Mouse (Mus musculus): ENCODE measurements around the gene Ssc5d. TPM values are rescaled to one million over a fixed set of nuclear protein-coding genes. Genes with fewer than 3 reads are reported as not detected.
A peak's percentile ranks its signal among the peaks of the same experiment; 100 is the strongest.

The Ssc5d gene
- total RNA-seq, 2 experiments from 2014 or later, result 5.9 to 6.9 TPM

DNA sequence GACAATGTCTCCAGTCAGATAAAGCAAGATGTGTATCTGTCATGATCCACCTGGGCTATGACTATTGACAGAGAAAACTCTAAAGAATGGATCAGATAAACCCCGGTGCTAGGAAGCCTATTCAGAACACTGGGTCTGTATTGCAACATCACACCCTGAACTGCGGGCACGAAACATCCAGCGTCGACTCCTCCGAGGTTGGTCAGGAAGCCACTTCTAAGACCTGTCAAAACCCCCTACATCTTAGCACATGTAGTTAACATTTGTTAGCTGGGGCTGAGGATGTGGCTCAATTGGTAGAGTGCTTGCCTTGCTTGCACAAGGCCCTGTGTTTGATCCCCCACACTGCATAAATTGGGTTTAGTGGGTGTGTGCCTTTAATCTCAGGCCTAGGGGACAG lies 22.8 kb downstream of the Ssc5d start:
- DNase-seq, result no peak

DNA sequence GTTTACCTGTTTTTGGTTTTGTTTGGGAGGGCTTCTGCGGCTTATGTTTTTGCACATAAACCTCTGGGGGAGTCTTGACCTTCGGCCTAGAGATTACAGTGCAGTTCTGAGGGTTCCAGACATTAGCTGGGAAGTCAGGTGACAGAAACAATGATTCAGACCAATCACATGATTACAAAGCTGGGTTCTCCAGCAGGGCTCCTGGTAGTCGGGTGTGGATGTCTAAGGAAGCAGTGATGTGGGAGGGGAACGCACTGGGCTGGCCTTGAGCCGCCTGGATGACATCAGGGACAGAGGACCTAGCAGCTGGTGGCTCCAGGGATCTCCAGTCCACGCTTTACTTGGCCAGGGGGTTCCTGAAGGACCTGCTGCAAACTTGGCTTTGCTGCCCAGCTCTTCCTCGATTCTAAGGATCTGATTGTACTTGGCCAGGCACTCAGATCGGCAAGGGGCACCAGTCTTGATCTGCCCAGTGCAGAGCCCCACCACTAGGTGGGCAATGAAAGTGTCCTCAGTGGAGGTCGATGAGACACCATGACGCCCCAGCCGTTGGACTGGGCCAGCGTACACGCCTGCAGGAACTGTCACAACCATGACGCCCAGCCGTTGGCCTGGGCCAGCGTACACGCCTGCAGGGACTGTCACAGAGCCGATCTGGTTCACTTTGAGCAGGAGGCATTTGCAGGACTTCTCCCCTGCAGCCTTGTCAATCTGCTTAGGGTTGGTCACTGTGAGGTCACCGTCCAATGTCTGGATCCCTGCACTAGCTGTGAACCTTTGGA lies 25.2 kb downstream of the Ssc5d start:
- DNase-seq, result peak; percentile 48

DNA sequence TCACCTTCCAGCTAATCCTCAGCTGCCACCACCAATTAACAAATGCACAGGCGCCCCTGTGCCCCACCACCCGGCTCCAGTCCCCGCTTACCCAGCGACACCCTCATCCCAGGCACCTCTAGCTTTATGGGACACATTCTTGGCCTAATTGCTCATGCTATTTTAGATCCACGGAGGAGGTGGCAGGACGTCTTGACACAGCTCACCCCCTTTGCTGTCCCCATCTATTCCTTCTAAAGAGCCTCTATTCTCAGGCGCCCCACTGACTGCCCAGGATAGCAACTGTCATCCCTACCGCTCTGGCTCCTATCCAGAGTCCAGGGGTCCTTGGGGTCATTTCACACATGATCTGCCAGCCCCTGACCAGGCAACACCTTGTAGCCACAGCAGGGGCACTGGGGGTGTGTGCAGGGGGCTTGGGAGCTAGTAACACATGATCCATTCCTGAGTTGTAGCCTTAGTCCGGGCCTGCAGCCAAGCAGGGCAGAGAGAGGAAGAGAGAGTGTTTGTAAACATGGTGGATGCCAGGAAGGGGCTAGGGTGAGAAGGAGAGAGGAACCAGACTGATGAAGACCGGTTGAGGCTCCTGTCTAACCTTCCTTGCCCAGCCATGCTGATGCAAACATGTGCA lies 28.3 kb downstream of the Ssc5d start:
- no peak for DNase-seq

DNA sequence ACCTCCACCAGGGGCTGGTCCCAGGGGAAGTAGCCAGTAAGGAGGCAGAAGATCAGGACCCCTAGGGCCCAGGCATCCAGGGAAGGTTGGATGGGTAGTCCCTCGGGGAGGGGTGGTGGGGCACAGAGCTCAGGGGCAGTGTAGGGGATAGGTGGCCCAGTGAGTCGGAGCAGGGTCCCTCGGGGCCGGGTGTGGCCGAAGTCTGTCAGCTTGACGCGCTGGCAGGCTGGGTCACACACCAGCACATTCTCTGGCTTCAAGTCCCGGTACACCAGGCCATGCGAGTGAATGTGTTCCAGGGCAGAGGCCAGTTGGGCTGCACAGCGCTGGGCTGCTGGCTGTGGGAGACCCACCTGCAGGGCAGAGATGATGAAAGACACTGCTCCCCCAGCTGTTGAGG lies 31.8 kb downstream of the Ssc5d start:
- no peak for DNase-seq

DNA sequence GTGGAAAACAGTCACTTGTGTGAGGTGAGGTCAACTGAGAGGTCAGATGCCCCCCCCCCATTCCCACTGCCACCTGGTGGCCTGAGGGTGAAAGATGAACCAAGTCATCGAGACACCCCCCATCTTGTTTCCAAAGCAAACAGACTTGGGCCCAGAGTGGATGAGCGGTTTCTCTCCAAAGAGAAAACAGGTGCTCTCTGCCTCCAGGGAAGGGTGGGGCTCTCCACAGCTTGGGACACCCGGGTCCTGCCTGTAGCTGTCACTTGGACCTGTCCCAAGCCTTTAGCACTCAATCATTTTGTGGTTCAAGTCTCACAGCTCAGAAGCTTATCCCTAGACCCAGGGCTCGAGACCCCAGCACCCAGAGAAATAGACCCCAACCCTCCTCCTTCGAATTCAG lies 37.9 kb downstream of the Ssc5d start:
- DNase-seq, result no peak

DNA sequence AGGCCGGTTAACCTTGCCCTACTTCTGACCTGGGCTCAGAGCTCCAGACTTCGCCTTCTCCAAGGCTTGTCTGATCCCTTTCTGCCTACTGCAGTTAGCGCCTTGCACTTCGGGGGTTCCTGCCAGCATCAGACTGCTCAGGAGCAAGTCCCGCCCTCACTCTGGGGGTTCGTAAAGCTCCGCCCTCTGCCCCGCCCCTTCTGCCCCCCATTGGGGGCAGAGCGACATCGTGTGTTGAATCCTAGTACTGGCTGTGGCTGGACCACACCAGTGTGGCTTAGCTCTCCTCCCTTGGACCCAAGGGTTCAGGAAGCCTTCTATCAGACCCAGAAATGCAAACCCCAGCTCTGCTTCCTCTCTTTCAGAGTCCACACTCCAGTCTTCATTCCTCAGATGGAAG lies 38.7 kb downstream of the Ssc5d start, which contains the start of gene Sbk2:
Sbk2 (minus strand) TSS at position 135 of the 400 bp plus-strand sequence.
- peak; percentile 91 for DNase-seq

DNA sequence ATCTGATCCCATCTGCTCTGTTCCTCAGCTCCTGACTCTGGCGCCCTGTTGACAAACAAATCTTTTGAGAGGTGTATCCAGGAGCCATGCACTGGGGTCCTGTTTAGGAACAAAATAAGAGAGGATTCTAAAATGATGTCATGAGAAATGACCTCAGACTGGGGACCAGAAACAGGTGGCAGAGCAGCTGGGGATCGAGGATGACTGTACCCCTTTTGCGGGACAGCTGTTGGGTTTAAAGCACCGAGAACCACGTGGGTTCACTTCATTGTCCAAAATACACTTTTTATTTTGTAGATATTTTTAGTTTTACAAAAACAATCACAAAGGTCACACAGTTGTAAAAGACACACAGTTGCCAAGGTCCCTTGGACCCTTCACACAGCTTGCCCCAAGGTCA lies 39.4 kb downstream of the Ssc5d start:
- no peak for DNase-seq

DNA sequence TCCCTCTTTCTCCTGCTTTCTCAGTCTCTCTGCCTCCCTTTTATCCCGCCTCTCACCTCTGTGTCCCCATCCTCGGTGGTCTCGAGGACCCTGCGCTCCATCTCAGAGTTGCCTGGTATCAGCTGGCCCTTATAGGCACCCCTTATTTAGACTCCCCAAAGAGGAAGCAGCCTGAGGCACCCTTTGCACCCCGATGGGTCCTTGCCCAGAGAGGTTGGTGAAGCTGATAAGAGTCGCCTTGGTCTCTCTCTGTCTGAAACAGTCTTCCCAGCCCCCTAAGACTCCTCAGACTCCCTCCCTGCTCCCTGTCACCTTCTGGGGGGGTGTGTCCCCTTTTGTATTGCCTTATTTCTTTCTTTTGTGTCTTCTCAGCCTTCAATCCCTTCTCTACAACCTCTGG lies 45.5 kb downstream of the Ssc5d start, which contains the start of gene Sbk3:
Sbk3 (minus strand) TSS at position 101 of the 400 bp plus-strand sequence.
- no peak for DNase-seq

DNA sequence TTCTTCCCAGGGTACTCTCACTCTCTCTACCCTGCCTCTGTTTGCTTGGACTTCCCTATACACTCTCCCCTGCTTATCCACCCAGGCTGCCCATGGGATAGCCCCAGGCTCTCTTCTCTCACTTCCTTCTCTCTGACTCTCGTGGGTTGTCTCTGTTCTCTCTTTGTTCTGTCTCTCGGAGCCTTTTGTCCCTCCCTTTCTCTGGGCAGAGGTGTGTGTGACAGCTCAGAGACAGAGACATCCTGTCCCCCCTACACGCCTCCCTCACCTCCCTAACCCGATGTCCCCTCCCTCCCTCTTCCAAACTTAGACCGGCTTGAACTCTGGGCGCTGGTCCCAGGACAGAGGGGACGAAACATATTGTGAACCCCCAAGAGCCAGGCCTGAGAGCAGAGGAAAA lies 46.1 kb downstream of the Ssc5d start:
- no peak for DNase-seq

DNA sequence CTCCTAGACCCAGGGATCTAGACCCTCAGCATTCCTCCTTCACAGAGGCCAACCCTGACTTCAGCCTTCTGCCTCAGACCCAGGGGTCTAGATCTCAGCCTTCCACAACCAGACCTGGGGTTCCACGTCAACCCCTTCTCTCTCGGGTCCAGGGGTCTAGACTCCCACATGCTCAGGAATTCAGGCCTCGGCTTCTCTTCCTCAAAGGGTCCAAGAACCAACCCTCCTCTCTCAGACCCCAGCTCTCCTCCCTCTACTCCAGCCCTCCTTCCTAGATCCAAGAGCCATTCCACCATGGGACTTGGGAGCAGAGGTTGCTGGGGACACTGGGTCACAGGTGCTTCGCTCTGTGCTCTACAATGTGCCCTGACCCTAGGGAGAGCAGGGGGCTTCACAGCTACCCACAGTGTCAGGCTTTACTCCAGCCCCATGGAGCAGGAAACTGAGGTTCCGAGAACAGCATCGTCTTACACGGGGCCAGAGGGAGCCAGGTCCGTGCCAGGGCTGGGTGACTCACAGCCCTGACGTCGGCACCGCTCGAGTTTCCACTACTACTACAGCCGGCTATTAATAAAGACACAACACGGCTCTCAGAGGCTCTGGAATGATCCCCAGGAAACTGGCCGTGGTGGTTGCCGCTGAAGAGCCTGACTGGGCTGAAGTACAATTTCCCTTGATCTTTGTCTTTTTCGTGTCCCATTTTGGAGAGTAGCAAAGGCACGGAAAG lies 46.9 kb downstream of the Ssc5d start:
- DNase-seq, result peak; percentile 81

DNA sequence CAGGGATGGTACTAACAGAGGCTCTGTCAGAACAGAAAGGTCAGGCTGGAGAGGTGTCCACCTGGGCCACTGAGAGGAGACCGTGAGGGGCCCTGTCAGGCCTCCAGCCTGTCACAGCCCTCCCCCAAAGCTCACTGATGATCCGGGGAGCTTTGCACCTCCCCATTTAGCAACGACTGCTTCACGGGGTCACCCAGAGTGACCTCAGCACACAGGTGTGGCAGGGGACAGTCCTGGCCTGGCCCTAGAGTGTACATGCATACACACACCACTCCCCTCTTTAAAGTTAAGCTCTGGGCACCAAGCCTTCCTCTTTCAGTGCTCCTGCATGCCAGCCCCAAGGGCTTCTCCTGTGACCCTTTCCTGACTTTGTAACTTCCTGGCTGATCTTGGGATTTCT lies 49.9 kb downstream of the Ssc5d start:
- no peak for DNase-seq

DNA sequence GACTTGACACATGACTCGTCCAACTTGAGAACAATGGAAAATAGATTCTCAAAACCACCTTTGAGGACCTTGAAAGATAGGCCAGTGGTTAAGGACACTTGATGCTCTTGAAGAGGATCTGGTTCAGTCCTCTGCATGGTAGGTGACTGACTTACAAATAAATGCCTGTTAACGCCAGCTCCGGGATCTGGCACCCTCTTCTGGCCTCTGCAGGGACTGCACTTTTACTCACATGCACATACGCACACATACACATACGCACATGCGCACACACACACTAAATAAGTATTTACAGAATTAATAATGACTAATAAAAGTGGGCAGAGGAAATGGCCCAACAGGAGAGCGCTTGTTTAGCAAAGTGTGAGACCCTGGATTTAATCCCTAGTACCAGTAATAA lies 51.2 kb downstream of the Ssc5d start:
- no peak for DNase-seq

DNA sequence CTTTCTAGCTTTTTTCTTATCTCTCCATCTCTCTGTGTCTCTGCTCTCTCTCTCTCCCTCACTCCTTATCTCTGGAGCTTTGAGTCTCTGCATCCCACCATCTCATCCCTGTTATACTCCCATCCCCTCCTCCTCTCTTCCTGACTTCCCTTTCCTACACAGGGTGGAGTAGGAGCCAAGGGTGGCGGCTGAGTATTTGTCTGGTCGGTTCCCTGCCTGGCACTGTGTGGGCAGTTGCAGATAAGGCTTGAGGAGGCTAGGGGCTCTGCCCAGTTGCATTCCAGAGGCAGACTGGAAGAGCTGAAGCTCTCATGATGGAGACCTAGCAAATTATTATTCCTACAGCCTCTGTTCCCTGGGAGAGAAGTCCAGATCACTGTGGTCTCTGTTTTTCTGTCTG lies 62.7 kb downstream of the Ssc5d start:
- DNase-seq, result no peak

DNA sequence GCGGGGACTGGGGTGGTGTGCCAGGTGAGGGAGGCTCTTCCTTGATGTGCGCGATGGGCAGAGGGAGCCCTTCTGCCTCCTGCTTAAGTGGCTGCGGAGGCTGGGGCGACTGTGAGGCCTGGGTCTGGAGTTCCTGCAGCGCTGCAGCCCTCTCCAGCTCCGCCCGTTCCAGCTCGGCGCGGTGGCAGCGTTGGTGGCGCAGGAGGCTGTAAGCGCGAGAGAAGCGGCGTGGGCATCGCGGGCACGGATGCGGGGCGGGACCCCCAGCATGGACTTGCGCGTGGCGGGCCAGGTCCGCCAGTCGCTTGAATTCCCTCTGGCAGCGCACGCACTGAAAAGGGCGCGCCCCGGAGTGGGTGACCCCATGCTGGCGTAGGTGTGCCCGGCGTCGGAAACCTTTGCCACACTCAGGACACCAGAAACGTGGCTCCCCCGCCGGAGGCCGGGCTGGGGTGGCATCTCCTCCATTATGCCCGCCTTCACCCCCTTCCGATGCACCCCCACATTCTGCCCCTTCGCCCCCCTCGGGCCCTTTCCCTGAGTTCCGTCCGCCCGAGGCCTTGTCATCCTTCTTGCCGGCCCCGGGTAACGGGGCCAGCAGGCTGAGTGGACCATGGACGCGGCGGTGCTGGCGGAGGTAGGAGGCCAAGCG lies 67.9 kb downstream of the Ssc5d start:
- DNase-seq, result no peak

DNA sequence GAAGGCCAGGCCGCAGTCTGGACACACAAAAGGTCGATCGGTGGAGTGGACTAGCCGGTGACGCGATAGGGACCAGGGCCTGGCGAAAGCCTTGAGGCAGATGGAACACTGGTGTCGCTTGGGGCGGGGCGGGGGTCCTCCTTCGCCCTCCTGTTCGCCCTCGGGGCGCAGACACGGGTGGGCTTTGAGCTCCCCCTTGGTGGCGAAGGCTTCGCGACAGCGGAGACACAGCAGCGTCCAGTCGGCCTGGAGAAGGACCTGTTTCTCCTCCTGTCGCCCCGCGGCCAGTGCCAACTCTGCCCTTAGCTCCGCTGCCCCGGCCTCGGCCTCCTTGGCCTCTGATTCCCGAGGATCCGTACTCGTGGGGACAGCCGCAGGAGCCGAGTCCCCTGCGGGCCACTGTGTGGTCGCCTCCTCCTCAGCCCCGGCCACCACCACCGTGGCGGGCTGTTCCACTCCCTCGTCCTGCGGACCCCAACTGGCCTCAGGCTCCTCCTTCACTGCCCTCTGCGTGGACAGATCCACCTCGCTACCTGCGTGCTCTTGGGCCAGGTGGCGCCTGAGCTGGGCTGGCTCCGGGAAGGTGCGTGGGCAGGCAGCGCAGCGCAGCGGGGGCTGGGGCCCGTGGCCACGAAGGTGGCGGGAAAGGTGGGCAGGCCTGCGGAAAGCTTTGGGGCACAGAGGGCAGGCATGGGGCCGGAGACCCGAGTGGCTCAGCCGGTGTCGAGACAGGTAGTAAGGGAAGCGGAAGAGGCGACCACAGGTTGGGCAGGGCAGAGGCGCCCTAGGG lies 68.6 kb downstream of the Ssc5d start:
- no peak for DNase-seq

Other genes with a start within 250 kb of the Ssc5d start
- 10 to 100 TPM; 36.1 to 36.7 TPM for gene Hspbp1, start 240.7 kb upstream of the Ssc5d start, total RNA-seq (2021)
- gene Brsk1, start 235.2 kb upstream of the Ssc5d start, total RNA-seq (2021), result 10 to 100 TPM in 1 of 2 experiments, 1 to 10 TPM in 1; 7.5 to 11.8 TPM
- under 1 TPM; 0.21 to 0.27 TPM for gene Tmem150b, start 200.5 kb upstream of the Ssc5d start, total RNA-seq (2021)
- 10 to 100 TPM; 54.5 to 98.2 TPM for gene Kmt5c, start 185.7 kb upstream of the Ssc5d start, total RNA-seq (2021)
- 10 to 100 TPM; 28.5 to 39.2 TPM for gene Cox6b2, start 172.7 kb upstream of the Ssc5d start, total RNA-seq (2021)
- gene Fam71e2, start 154.5 kb upstream of the Ssc5d start, total RNA-seq (2021), result not detected
- gene Il11, start 142.9 kb upstream of the Ssc5d start, total RNA-seq (2021), result under 1 TPM; 0.12 to 0.18 TPM
- gene Tmem190, start 142.8 kb upstream of the Ssc5d start, total RNA-seq (2021), result not detected
- gene Tmem238, start 136.1 kb upstream of the Ssc5d start, total RNA-seq (2021), result 10 to 100 TPM; 10.4 to 11.3 TPM
- gene Rpl28, start 132.9 kb upstream of the Ssc5d start, total RNA-seq (2021), result 1,000 to 10,000 TPM; 1,057 to 1,113 TPM
- 100 to 1,000 TPM; 122 to 126 TPM for gene Ube2s, start 113.2 kb upstream of the Ssc5d start, total RNA-seq (2021)
- gene Shisa7, start 81.1 kb upstream of the Ssc5d start, total RNA-seq (2021), result 1 to 10 TPM; 1.3 to 3.1 TPM
- gene Isoc2b, start 55.5 kb upstream of the Ssc5d start, total RNA-seq (2021), result 10 to 100 TPM in 1 of 2 experiments, 1 to 10 TPM in 1; 6.8 to 13.3 TPM
- gene Isoc2a, start 48.6 kb upstream of the Ssc5d start, total RNA-seq (2021), result 10 to 100 TPM; 52.8 to 56.8 TPM
- gene Gm36210, start 19.3 kb upstream of the Ssc5d start, total RNA-seq (2021), result not detected
- 10 to 100 TPM; 14.7 to 16.4 TPM for gene Zfp628, start 10.6 kb upstream of the Ssc5d start, total RNA-seq (2021)
- gene Nat14, start 3.8 kb upstream of the Ssc5d start, total RNA-seq (2021), result 1 to 10 TPM; 5.5 to 8.5 TPM
- gene Sbk2, start 38.6 kb downstream of the Ssc5d start, total RNA-seq (2021), result 1 to 10 TPM; 1.6 to 3.1 TPM
- gene Sbk3, start 45.4 kb downstream of the Ssc5d start, total RNA-seq (2021), result under 1 TPM; 0.24 to 0.30 TPM
- gene Zfp579, start 70.4 kb downstream of the Ssc5d start, total RNA-seq (2021), result 10 to 100 TPM; 16.0 to 19.9 TPM
- gene Zfp524, start 88.6 kb downstream of the Ssc5d start, total RNA-seq (2021), result 10 to 100 TPM; 12.6 to 13.2 TPM
- 10 to 100 TPM; 24.4 to 27.7 TPM for gene Fiz1, start 88.9 kb downstream of the Ssc5d start, total RNA-seq (2021)
- gene Gm44973, start 89.7 kb downstream of the Ssc5d start, total RNA-seq (2021), result not detected
- 10 to 100 TPM; 22.9 to 30.0 TPM for gene Zfp865, start 94.6 kb downstream of the Ssc5d start, total RNA-seq (2021)
- 1 to 10 TPM; 2.1 to 2.6 TPM for gene Ccdc106, start 94.8 kb downstream of the Ssc5d start, total RNA-seq (2021)
- gene 4632433K11Rik, start 108.3 kb downstream of the Ssc5d start, total RNA-seq (2021), result not detected
- 1 to 10 TPM; 5.7 to 7.3 TPM for gene Zfp784, start 112.7 kb downstream of the Ssc5d start, total RNA-seq (2021)
- gene Zfp580, start 125.8 kb downstream of the Ssc5d start, total RNA-seq (2021), result 10 to 100 TPM; 11.4 to 13.1 TPM
- gene U2af2, start 136.4 kb downstream of the Ssc5d start, total RNA-seq (2021), result 100 to 1,000 TPM; 142 to 161 TPM
- gene Epn1, start 154.4 kb downstream of the Ssc5d start, total RNA-seq (2021), result 100 to 1,000 TPM; 144 to 150 TPM
- gene Rfpl4, start 191.2 kb downstream of the Ssc5d start, total RNA-seq (2021), result not detected
- gene Rasl2-9, start 200.2 kb downstream of the Ssc5d start, total RNA-seq (2021), result 1 to 10 TPM; 2.2 to 3.1 TPM
- gene Vmn1r55, start 223.9 kb downstream of the Ssc5d start, total RNA-seq (2021), result not detected